Mouse (Mus musculus): Measurements from ENCODE around the gene Bhlhb9.
"Not testable (repeated sequence)": the region's sequence is repeated elsewhere in the genome, so short reads cannot be mapped to it uniquely, and the experiment has no call there.

Gene Bhlhb9

DNA sequence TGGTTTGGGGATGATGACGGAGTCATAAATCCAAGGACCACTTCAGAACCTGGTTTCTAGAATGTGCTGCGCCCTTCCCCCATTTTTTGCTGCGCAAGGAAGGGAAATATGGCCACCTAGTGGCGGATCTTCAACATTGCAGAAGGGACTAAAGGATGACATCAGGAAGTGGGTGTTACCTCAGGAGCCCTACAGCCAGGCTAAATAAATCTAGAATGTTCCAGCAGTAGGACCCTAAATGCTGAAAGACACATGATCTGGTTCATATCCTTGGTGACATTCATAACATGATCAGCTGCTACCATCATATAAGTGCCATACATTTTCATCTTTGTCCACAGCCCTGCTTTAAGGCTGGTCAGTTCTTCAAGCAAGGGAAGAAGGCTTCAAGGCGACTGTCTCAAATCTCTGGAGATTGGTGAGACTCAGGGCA is at the start of gene Bhlhb9:
Gene Bhlhb9 (plus strand): TSS at position 383 of the 433 bp plus-strand sequence.
- peak; percentile 6 for DNase-seq (ENCODE audit: low spot score)

DNA sequence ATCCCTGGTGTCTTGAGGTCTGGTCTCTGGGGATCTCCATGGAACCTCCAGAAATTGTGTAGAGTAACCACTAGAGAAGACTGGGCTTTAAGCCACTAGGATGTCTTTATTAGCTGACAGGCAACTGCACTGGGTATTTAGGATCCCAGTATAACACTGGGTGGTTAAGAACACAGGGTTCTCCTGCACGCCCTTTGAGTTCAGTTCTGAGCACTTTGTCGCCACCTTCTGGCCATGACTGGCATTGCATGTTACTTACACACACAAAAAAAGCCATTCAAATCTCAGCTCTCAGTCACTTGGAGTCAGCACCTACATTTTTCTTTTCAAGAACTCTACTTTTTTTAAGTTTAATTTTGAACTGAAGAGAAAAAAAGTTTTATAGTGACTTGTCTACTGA is 44.6 kb upstream of the Bhlhb9 start:
- DNase-seq (ENCODE audit: low spot score): peak; percentile 58

DNA sequence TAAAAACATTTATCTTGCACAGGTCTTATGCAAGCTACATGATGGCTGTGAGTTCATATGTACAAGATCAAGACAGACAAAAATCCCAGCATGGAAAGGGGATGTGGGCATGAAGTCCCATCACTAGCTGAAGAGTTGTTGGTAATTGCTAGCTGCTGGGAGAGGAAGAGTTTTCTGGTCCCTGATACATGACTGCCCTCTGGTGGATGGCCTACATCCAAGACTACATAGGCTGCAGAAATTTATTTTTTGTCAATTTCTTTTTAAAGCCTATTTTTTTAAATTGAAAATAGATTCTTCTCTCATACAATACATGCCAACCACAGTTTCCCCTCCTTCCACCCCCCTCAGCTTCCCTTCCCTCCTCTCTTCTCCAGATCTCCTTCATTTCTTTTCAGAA is 35.7 kb upstream of the Bhlhb9 start:
- DNase-seq (ENCODE audit: low spot score): no peak

- DNase-seq (ENCODE audit: low spot score): no peak
Measured at GRCm38 (mm10) chrX:135768043-135768548, 29.3 kb upstream of the Bhlhb9 start.

GRCm38 (mm10) chrX:135768565-135768964 is 28.8 kb upstream of the Bhlhb9 start:
- DNase-seq (ENCODE audit: low spot score): no peak

DNA sequence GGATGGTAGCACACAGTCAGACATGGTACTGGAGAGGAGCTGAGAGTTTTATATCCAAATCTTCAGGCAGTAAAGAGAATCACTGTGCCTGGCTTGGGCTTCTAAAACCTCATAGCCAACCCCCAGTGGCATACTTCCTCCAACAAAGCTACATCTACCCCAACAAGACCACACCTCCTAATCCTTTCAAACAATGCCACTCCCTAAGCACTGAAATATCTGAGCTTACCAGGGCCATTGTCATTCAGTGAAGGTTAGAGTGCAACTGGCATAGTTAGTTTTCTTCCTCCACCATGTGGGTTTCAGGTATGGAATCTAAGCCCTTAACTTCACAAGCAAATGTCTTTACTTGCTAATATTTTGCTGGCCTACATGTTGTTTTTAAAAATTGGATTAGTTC is 5.9 kb upstream of the Bhlhb9 start:
- DNase-seq (ENCODE audit: low spot score): no peak

GRCm38 (mm10) chrX:135792326-135792725 is 5.1 kb upstream of the Bhlhb9 start:
- DNase-seq (ENCODE audit: low spot score): no peak

- not testable (repeated sequence) for DNase-seq (ENCODE audit: low spot score)
Measured at GRCm38 (mm10) chrX:135795591-135796304, 1.6 kb upstream of the Bhlhb9 start.

DNA sequence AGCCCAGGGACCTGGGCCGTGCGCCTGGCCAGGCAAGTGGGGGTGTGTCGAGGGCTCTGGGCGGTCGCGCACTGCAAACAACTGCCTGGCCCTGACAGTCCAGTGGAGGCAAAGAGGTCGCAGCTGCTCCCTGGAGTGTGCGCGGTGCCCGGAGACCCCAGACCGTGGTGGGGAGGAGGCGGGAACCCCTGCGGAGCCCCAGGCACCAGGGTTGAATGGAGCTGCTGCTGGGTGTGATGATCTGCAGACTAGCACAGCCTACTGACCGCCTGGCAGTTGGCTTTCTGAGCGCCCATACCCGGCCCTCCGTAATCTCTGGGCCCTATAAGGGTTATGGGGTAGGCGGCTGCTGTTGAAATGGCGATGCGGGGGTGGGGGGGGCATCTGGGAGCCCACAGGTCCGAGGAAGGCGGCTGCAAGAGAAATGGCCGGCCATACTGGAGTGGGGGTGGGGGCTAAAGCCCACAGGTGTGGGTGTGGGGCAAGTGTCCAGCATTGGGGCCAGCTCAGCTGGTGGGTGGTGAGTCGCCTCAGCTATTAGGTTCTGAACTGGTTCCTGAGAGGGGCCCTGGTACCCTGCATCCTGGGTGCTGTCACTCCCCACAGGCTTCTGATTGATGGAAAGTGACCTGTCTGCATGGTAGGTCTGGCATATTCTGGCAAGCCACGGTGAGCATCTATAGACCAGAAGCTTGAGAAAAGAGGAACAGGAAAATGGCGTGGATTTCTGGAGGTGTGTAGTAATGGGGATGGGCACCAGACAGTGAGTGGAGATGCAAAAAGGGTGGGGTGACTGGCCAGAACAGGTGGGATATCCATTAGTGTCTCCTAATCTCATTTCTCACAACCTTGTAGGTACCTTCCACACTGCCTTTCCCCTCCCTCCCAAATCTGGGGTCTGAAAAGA is 836 bp upstream of the Bhlhb9 start:
- not testable (repeated sequence) for DNase-seq (ENCODE audit: low spot score)

GRCm38 (mm10) chrX:135804149-135804548 is 6.8 kb downstream of the Bhlhb9 start:
- no peak for DNase-seq (ENCODE audit: low spot score)

DNA sequence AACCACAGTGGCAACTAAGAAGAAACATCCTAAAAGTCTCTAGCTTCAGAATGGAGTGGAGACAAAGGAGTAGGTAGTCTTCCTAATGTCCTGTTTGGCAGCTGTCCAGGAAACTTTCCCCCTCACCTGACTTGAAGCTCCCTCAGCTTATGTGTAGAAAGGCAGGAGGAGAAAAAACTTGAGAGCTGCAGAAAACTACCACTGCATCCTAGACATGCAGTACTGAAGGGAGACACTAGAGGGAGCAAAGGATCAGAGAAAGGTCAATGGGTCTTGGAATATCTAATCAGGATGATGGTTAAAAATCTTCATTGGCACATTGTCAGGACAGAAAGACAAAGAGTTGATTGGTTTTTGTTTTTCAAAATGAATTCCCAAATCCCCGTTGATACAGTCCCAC is 8.4 kb downstream of the Bhlhb9 start:
- DNase-seq (ENCODE audit: low spot score): peak; percentile 16

DNA sequence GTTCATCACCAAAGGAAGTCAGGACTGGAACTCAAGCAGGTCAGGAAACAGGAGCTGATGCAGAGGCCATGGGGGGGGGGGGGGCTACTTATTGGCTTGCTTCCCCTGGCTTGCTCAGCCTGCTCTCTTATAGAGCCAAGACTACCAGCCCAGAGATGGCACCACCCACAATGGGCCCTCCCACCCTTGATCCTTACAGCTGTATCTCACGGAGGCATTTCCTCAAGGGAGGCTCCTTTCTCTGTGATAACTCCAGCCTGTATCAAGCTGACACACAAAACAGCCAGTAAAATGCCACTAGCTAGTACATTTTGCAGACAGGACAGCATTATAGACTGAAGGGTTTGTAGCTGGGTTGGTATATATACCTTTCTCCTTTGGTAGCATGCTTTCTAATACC is 38.5 kb downstream of the Bhlhb9 start:
- not testable (repeated sequence) for DNase-seq (ENCODE audit: low spot score)

DNA sequence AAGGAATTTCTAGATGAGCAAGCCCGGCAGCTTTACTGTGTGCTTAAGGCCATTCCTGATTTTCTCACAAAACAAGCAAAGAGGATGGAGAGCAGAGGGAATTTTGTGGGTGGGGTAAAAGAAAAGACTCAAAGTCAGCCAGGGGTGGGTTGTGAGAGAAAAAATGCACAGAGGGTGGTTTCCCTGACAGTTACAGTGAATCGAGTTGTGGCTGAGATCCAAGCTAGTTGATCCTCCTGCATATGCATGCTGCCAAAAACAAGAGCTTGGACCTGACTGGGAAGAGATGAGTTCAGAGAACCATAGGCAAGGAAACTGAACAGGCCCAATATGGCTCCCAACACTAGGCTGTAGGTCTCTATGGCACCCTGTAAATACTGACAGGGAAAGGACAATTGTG is 40.5 kb downstream of the Bhlhb9 start:
- DNase-seq (ENCODE audit: low spot score): no peak

DNA sequence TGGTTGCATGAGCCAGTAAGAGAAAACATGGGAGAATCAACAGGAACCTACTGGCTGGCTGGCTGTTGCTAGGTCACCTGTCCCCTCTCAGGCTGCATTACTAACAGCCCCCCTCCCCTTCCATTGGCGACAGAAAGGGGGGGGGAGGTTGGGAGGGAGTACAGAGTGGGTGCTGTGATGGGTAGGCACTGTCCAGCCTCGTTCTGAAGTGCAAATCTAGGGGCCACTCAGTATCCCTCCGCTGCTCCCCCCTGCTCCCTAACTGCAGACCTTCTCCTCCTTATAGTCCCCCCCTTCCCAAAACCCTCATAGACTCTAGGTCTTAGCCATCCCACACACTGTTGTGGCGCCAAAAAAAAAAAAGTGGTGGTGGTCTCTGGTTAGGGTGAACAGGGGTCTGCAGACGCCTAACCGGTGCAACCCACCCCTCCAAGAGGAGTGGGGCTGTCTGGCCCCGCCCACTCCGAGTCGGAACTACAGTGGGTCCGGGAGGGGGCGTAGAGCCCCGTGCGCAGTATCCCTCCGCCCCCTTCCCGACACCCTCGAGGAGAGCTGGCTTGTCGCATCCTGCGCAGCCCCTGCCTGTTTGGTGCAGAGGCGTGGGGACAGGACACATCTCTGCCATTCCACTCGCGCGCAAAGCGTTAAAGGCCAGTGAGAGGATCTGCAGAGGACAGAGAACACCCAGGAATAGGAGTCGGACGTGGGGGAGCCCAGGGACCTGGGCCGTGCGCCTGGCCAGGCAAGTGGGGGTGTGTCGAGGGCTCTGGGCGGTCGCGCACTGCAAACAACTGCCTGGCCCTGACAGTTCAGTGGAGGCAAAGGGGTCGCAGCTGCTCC is 41.3 kb downstream of the Bhlhb9 start, which contains the start of gene Gprasp2:
Gene Gprasp2 (plus strand): TSS at position 514 of the 840 bp plus-strand sequence.
- DNase-seq (ENCODE audit: low spot score): not testable (repeated sequence)

- DNase-seq (ENCODE audit: low spot score): peak; percentile 1
Measured at GRCm38 (mm10) chrX:135839397-135840391, 42.3 kb downstream of the Bhlhb9 start.

GRCm38 (mm10) chrX:135866806-135867205 is 69.4 kb downstream of the Bhlhb9 start:
- DNase-seq (ENCODE audit: low spot score): not testable (repeated sequence)

- no peak for DNase-seq (ENCODE audit: low spot score)
Measured at GRCm38 (mm10) chrX:135876679-135877078, 79.3 kb downstream of the Bhlhb9 start.

- no peak for DNase-seq (ENCODE audit: low spot score)
Measured at GRCm38 (mm10) chrX:135879626-135880025, 82.2 kb downstream of the Bhlhb9 start.

DNA sequence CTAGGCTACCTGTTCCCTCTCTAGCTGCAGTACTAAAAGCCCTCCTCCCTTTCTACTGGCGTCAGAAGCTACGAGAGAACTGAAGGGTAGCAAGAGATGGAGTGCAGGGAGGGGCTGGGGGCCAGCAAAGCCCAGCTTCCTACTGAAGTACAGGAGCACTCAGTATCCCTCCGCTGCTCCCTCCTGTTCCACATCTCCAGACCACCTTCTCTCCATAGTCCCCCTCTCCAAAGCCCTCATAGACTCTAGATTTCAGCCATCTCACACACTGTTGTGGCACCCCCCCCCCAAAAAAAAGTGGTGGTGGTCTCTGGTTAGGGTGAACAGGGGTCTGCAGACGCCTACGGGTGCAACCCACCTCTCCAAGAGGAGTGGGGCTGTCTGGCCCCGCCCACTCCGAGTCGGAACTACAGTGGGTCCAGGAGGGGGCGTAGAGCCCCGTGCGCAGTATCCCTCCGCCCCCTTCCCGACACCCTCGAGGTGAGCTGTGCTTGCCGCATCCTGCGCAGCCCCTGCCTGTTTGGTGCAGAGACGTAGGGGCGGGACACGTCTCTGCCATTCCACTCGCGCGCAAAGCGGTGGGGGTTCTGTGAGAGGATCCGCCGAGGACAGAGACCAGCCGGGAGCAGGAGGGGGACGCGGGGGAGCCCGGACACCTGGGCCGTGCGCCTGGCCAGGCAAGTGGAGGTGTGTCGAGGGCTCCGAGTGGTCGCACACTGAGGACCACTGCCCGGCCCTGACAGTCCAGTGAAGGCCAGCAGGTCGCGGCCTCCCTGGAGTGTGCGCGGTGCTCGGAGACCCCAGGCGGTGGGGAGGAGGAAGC is 88.2 kb downstream of the Bhlhb9 start:
- no peak for DNase-seq (ENCODE audit: low spot score)

DNA sequence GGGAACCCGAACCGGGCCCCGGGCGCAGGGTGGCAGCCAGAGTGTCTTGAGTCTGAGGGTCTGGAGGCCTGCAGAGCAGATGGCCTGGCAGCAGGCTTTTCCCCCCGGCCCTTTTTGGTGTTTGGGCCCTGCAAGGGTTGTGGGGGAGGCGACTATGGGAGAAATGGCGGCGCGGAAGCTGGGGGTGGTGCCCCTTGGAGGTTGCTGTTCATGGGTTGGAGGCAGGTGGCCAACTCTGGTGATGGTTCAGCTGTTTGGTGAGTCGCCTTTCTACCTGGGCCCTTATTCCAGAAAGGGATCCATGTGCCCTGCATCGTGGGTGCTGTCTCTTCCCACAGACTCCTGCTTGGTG is 88.8 kb downstream of the Bhlhb9 start:
- no peak for DNase-seq (ENCODE audit: low spot score)
